Mouse (Mus musculus) C2C12 (cell line): Measurements from ENCODE around the gene Nox4.

Source experiments
- CEBPB ChIP-seq: IDR thresholded peaks from one replicate; pipeline ENCODE4 v1.6.1; 2011; ENCODE audit warnings: low read depth, mild to moderate bottlenecking, control low read depth, moderate library complexity
- CTCF ChIP-seq: IDR thresholded peaks from one replicate; pipeline ENCODE4 v1.5.1; 2011; ENCODE audit not compliant: control insufficient read depth, insufficient read depth, insufficient read length
- FOSL1 ChIP-seq: IDR thresholded peaks from one replicate; pipeline ENCODE4 v1.8.0; 2011; ENCODE audit warnings: mild to moderate bottlenecking, low read length; ENCODE audit not compliant: poor library complexity, insufficient read depth, severe bottlenecking
- MAX ChIP-seq: IDR thresholded peaks from one replicate; pipeline ENCODE4 v1.6.1; 2011; ENCODE audit warnings: mild to moderate bottlenecking, control low read depth
- MYOG ChIP-seq: IDR thresholded peaks from one replicate; pipeline ENCODE4 v1.6.1; 2011; ENCODE audit not compliant: control insufficient read depth, insufficient read length; ENCODE audit errors: extremely low read depth
- USF1 ChIP-seq: IDR thresholded peaks from one replicate; pipeline ENCODE4 v1.6.1; 2011; ENCODE audit warnings: low read depth, mild to moderate bottlenecking, control low read depth, moderate library complexity

- no peak for TF ChIP-seq CTCF
- no peak for TF ChIP-seq MAX
- TF ChIP-seq MYOG: no peak
- no peak for TF ChIP-seq CEBPB
- TF ChIP-seq FOSL1: no peak
- no peak for TF ChIP-seq USF1
These were observed 20.3 kb upstream of the Nox4 start for GRCm38 (mm10) chr7:87225617-87226016.
